Mouse (Mus musculus) lung, embryonic 15.5 days (tissue): Measurements from ENCODE around the gene Prpf6. TPM values are rescaled to one million over a fixed set of nuclear protein-coding genes. Genes with fewer than 3 reads are reported as not detected.
A peak's percentile ranks its signal among the peaks of the same experiment; 100 is the strongest.

ENCODE experiments used
- ATAC-seq: fragments of 200-750 bp; cut with Nextera tagmentation; 2 replicates; pipeline ENCODE4 v1.8.0; 2017; ENCODE audit warnings: moderate number of reproducible peaks, borderline replicate concordance; ENCODE audit not compliant: low FRiP score, low TSS enrichment; ENCODE audit errors: extremely low read depth
- H3K27ac ChIP-seq: fragments of 300-500 bp; sonication (generic); 2 replicates; pipeline ENCODE4 v1.5.1; 2015; ENCODE audit warnings: moderate library complexity, mild to moderate bottlenecking, inconsistent platforms
- H3K27me3 ChIP-seq: fragments of 300-500 bp; sonication (generic); 2 replicates; pipeline ENCODE4 v1.6.1; 2015; ENCODE audit warnings: inconsistent platforms
- H3K36me3 ChIP-seq: fragments of 300-500 bp; sonication (generic); 2 replicates; pipeline ENCODE4 v1.6.1; 2015; ENCODE audit warnings: inconsistent platforms
- H3K4me1 ChIP-seq: fragments of 300-500 bp; sonication (generic); 2 replicates; pipeline ENCODE4 v1.6.1; 2015; ENCODE audit warnings: inconsistent platforms
- H3K4me2 ChIP-seq: fragments of 300-500 bp; sonication (generic); 2 replicates; pipeline ENCODE4 v1.6.1; 2015; ENCODE audit warnings: inconsistent platforms, mild to moderate bottlenecking, moderate library complexity
- H3K4me3 ChIP-seq: fragments of 300-500 bp; sonication (generic); 2 replicates; pipeline ENCODE4 v1.5.1; 2015; ENCODE audit warnings: mild to moderate bottlenecking, inconsistent platforms
- H3K9ac ChIP-seq: fragments of 300-500 bp; sonication (generic); 2 replicates; pipeline ENCODE4 v1.6.1; 2015; ENCODE audit warnings: inconsistent platforms
- H3K9me3 ChIP-seq: fragments of 300-500 bp; sonication (generic); 2 replicates; pipeline ENCODE4 v1.6.1; 2016; ENCODE audit warnings: inconsistent platforms
- WGBS: fragments of 180-500 bp; shearing (Covaris S2); methylation state at CpG from one replicate; pipeline ENCODE4 v1.1.7; 2015; 5-methylcytosine and 5-hydroxymethylcytosine counted together
- polyA plus RNA-seq: library from polyadenylated mRNA; unstranded; fragments of >200 nt; fragmentation: Nextera tagmentation; extraction: Ambion mirVana; gene quantifications from 2 replicates; pipeline ENCODE4 v1.2.1, GENCODE M21; 2015

The Prpf6 gene
- polyA plus RNA-seq, 1 experiment from 2014 or later: 60.8 TPM

DNA sequence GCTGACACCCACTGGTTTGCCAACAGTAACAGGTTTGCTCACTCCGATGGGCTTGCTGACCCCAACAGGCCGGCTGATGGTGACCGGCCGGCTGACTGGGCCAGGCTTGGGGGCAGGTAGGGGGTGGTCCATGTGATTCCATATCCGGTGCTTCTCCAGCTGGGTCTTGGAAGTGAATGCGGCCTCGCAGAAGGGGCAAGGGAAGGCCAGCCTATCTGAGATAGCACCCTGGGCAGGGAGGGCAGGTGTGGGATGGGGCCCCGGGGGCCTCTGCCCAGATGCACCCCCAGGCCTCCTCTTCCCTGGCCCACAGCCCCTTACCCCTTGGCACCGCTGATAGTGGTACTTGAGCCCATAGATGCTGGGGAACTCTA lies 1.9 kb upstream of the Prpf6 start:
- ATAC-seq: no peak
- H3K4me1 ChIP-seq: peaks cover 11% of the 10 kb centered on the region
- H3K4me3 ChIP-seq: no peak overlapping the region
- H3K36me3 ChIP-seq: peaks cover 59% of the 10 kb centered on the region
- H3K27ac ChIP-seq: no peak overlapping the region
- H3K9me3 ChIP-seq: no peaks in the 10 kb centered on the region
- no peak overlapping the region for H3K9ac ChIP-seq
- WGBS: 96% methylated on average over 9 of the region's 9 CpGs
- H3K4me2 ChIP-seq: no peak overlapping the region
- no peaks in the 10 kb centered on the region for H3K27me3 ChIP-seq

DNA sequence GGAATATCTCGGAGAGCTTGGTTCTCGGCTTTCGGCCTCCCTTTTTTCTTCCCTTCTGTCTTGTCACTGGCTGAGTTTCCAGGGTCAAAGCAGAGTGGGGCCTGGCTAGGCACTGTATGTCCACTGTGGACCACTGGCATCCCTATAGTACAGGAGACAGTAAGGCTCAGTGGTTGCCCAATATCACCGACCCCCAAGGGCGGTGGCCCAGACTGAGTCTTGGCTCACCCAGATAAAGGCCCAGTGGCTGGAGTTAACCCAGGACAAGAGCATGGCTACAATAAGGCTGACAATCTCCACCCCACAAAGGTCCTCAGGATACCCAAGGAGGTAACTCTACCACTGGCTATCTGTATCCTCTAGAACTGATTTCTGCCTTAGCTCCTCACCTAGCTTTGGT lies 1.2 kb upstream of the Prpf6 start:
- H3K9me3 ChIP-seq: no peaks in the 10 kb centered on the region
- H3K27ac ChIP-seq: no peak overlapping the region
- H3K9ac ChIP-seq: no peak overlapping the region
- 96% methylated on average over 5 of the region's 5 CpGs for WGBS
- peaks cover 51% of the 10 kb centered on the region for H3K36me3 ChIP-seq
- ATAC-seq: no peak
- no peak overlapping the region for H3K4me2 ChIP-seq
- H3K27me3 ChIP-seq: no peaks in the 10 kb centered on the region
- no peak overlapping the region for H3K4me3 ChIP-seq
- peaks cover 11% of the 10 kb centered on the region for H3K4me1 ChIP-seq

GRCm38 (mm10) chr2:181592231-181593041 lies 768 bp downstream of the Prpf6 start, which contains the start of gene Zfp512b:
Zfp512b (minus strand) TSS chr2:181592803.
- H3K9ac ChIP-seq: peak within 1 kb of the TSS; percentile 95
- peak within 1 kb of the TSS; percentile 82 for H3K4me3 ChIP-seq
- H3K27ac ChIP-seq: peak within 1 kb of the TSS; percentile 84
- H3K4me2 ChIP-seq: peak within 1 kb of the TSS; percentile 67
- under 1% methylated on average over 83 of the region's 97 CpGs for WGBS
- H3K4me1 ChIP-seq: peaks cover 11% of the 10 kb centered on the region
- peaks cover 32% of the 10 kb centered on the region for H3K36me3 ChIP-seq
- H3K9me3 ChIP-seq: no peaks in the 10 kb centered on the region
- ATAC-seq: peak; percentile 82
- H3K27me3 ChIP-seq: peaks cover 2% of the 10 kb centered on the region; the same call in 1 of the 2 replicates

DNA sequence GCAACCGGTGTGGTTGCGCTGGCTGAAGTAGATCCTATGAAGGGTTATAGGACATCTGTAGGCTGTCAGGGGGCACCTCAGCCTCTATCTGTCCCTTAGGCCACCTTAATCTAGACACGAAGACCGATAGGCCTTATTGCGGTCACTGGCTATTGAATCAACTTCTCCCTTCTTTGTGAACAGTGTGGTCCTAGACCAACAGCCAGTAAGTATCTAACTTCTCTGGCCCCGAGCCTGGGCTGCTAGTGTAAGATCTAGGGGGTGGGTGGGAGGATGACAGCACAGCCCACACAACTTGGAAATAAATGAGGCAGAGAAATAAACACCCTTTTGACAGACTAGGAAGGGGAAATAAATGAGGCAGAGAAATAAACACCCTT lies 1.4 kb downstream of the Prpf6 start:
- Histone ChIP-seq H3K27ac (peak overlapping the region; percentile 84), H3K9ac (peak overlapping the region; percentile 95), H3K4me2 (peak overlapping the region; percentile 67), H3K27me3 (peaks cover 8% of the 10 kb centered on the region; the same call in 1 of the 2 replicates), H3K4me1 (peaks cover 11% of the 10 kb centered on the region), H3K9me3 (no peaks in the 10 kb centered on the region), H3K36me3 (peaks cover 27% of the 10 kb centered on the region), H3K4me3 (peak overlapping the region; percentile 82)
- peak; percentile 44; the same call in 1 of the 2 replicates for ATAC-seq
- WGBS: under 1% methylated on average over 6 of the region's 6 CpGs

DNA sequence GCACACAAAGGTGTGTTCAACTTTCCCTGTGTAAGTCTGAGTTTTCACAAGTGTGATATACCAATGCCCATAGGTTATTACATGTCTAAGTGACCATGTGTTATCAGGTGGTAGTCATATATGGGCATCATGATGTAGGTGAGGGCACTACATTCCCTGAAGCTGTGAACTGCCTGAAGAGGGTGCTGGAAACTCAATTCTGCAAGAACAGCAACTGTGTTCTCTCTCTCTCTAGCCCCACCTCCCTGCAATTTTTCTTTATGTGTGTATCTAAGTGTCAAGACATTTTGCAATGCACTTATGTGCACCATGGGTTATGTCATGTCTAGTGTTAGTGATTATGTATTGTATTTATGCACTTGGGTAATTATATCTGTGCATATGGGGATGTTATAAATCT lies 2.3 kb downstream of the Prpf6 start:
- peaks cover 11% of the 10 kb centered on the region for H3K4me1 ChIP-seq
- no peak overlapping the region for H3K27ac ChIP-seq
- no peaks in the 10 kb centered on the region for H3K9me3 ChIP-seq
- no peak overlapping the region for H3K4me2 ChIP-seq
- no peak for ATAC-seq
- no peak overlapping the region for H3K4me3 ChIP-seq
- H3K27me3 ChIP-seq: peaks cover 17% of the 10 kb centered on the region; the same call in 1 of the 2 replicates
- H3K36me3 ChIP-seq: peaks cover 18% of the 10 kb centered on the region
- no peak overlapping the region for H3K9ac ChIP-seq

DNA sequence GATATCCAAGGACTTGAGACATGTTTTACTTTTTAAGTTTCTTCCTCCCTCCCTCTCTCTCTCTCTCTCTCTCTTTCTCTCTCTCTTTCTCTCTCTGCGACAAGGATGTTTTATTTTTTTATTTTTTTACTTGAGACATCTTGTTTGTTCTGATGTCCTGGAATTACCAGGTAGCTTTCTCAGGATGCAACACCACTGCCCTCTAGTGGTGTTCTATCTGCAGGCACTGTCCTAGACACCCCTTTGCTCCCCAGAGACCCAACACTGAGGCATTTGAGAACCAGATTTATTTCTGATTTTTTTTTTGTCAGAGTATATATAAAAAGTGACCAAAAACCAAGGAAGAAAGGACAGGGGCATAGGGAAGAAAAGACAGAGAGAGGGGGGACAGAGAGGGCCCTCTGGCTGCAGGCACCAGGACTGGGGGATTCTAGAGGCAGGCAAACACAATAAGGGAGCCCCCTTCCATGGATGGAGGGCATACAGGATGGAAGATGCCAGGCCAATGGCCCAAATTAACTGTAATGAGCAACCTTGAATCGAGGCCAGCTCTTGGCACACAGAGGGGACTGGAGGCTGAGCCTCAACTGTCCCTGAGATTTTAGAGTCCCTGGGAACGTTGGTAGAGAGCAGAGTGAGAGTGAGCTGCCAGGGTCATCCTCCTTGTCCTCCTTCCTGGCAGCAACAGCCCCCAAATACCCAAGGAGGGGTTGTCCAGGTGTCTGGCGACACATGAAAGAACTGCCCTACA lies 3.5 kb downstream of the Prpf6 start:
- Histone ChIP-seq H3K4me2 (no peak overlapping the region), H3K4me3 (no peak overlapping the region), H3K27me3 (peaks cover 21% of the 10 kb centered on the region; the same call in 1 of the 2 replicates), H3K27ac (no peak overlapping the region), H3K9me3 (no peaks in the 10 kb centered on the region), H3K9ac (no peak overlapping the region), H3K36me3 (peaks cover 6% of the 10 kb centered on the region; the same call in 1 of the 2 replicates), H3K4me1 (peaks cover 11% of the 10 kb centered on the region)
- ATAC-seq: no peak
- 61% methylated on average over 4 of the region's 4 CpGs for WGBS

- Histone ChIP-seq H3K4me1 (peaks cover 9% of the 10 kb centered on the region), H3K4me3 (no peak overlapping the region), H3K27ac (no peak overlapping the region), H3K9me3 (no peaks in the 10 kb centered on the region), H3K9ac (no peak overlapping the region), H3K27me3 (peaks cover 21% of the 10 kb centered on the region; the same call in 1 of the 2 replicates), H3K4me2 (no peak overlapping the region), H3K36me3 (no peaks in the 10 kb centered on the region)
- no peak for ATAC-seq
- WGBS: 36% methylated on average over 6 of the region's 6 CpGs
These were observed 4.7 kb downstream of the Prpf6 start for GRCm38 (mm10) chr2:181596221-181596960.

DNA sequence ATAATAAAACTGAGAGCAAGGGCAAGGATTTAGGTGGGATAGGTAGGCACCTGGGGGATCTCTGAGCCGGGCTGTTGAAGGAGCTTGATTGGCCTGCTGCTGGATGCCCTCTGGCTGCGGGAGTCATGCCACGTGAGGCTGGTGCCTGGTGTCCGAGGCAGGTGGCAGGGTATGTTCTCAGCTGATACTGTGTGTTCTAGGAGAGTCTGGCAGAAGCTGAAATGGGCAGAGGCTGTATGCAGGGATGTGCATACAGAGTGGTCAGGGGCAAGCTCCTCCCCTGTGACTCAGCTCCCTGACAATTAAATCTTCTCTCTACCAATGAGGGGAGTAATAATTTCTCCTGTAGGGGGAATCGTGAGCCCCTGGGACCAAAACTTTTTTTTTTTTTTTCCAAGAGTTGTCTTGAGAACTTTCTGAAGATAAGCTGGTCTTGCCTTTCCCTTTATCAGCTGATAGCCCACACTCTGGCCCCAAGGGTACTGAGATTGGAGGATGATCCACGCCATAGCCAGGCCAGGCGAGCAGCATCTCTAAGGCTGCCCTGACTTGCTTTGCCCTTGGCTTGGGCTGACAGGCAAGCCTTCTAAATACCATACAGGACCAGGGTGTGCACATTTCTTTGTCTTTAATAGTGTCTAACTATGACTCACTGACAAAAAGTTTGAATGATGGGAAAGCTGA lies 5.9 kb downstream of the Prpf6 start:
- peaks cover 21% of the 10 kb centered on the region; the same call in 1 of the 2 replicates for H3K27me3 ChIP-seq
- 69% methylated on average over 7 of the region's 7 CpGs for WGBS
- H3K27ac ChIP-seq: peak overlapping the region; percentile 91; the same call in 1 of the 2 replicates
- H3K4me3 ChIP-seq: peak overlapping the region; percentile 60; the same call in 1 of the 2 replicates
- no peak for ATAC-seq
- H3K4me2 ChIP-seq: peak overlapping the region; percentile 83; the same call in 1 of the 2 replicates
- H3K9ac ChIP-seq: no peak overlapping the region
- no peaks in the 10 kb centered on the region for H3K9me3 ChIP-seq
- peaks cover 15% of the 10 kb centered on the region for H3K4me1 ChIP-seq
- no peaks in the 10 kb centered on the region for H3K36me3 ChIP-seq

GRCm38 (mm10) chr2:181598454-181599351 lies 7.0 kb downstream of the Prpf6 start, which contains the start of gene Samd10:
Samd10 (minus strand) TSS chr2:181599212.
- H3K4me2 ChIP-seq: peak within 1 kb of the TSS; percentile 83
- no peaks in the 10 kb centered on the region for H3K36me3 ChIP-seq
- H3K27me3 ChIP-seq: peaks cover 21% of the 10 kb centered on the region; the same call in 1 of the 2 replicates
- 2% methylated on average over 71 of the region's 71 CpGs for WGBS
- peak; percentile 9; the same call in 1 of the 2 replicates for ATAC-seq
- H3K4me3 ChIP-seq: peak within 1 kb of the TSS; percentile 97
- peaks cover 21% of the 10 kb centered on the region for H3K4me1 ChIP-seq
- peak within 1 kb of the TSS; percentile 91 for H3K27ac ChIP-seq
- peak within 1 kb of the TSS; percentile 55 for H3K9ac ChIP-seq
- no peaks in the 10 kb centered on the region for H3K9me3 ChIP-seq

GRCm38 (mm10) chr2:181600226-181600758 lies 8.6 kb downstream of the Prpf6 start:
- peak overlapping the region; percentile 93 for H3K9ac ChIP-seq

More at GRCm38 (mm10) chr2:181600226-181600758, 8.6 kb downstream of the Prpf6 start:
- no peaks in the 10 kb centered on the region for H3K36me3 ChIP-seq
- WGBS: 64% methylated on average over 6 of the region's 6 CpGs
- no peak for ATAC-seq
- peaks cover 21% of the 10 kb centered on the region for H3K4me1 ChIP-seq
- peaks cover 21% of the 10 kb centered on the region; the same call in 1 of the 2 replicates for H3K27me3 ChIP-seq
- peak overlapping the region; percentile 97 for H3K4me3 ChIP-seq
- H3K9me3 ChIP-seq: no peaks in the 10 kb centered on the region
- peak overlapping the region; percentile 71 for H3K4me2 ChIP-seq
- 0 out of 2 replicates have a peak overlapping the region, but pooled peaks have one; percentile 69 for H3K27ac ChIP-seq
